ENCODE assay signal across 9 mouse cellular contexts in genomic region chr14:23529720-23530119, GRCm38 (mm10).
DNase-seq lines count a peak whose midpoint lies in the region; ATAC-seq and TF ChIP-seq lines count a peak whose summit lies in the region.
"Had no signal": no experiment of that assay in that cellular context is flagged by ENCODE, and none has a peak within 500 bp of the region (broad histone marks: within the 10 kb centered on the region; RNA-seq: fewer than 3 reads in every experiment).

No protein-coding gene starts in this region.

- peak; percentile 85 for TF ChIP-seq CTCF in E14TG2a.4 (conservative IDR thresholded peaks at IDR 0.05; ENCODE audit: low read length)
- TF ChIP-seq CTCF in liver, postnatal 0 days (IDR thresholded peaks at IDR 0.05; ENCODE audit: low read depth): peak; percentile 86

- no peaks in the 10 kb centered on the region for H3K4me1 ChIP-seq in forebrain, embryonic 14.5 days (ENCODE audit: control insufficient read depth, insufficient read depth, low read length)
- H3K4me1 ChIP-seq in forebrain, embryonic 13.5 days: no peaks in the 10 kb centered on the region
- H3K4me1 ChIP-seq in E14TG2a.4 (replicated peaks; ENCODE audit: low read depth, low read length): no peaks in the 10 kb centered on the region
- H3K4me1 ChIP-seq in liver, postnatal 0 days (ENCODE audit: insufficient read depth): no peaks in the 10 kb centered on the region
- H3K4me1 ChIP-seq: megakaryocyte, embryonic 14.5 days had no signal

- no peaks in the 10 kb centered on the region for H3K36me3 ChIP-seq in forebrain, embryonic 14.5 days (ENCODE audit: control insufficient read depth, insufficient read depth, low read length)
- no peaks in the 10 kb centered on the region for H3K36me3 ChIP-seq in forebrain, embryonic 13.5 days (ENCODE audit: poor library complexity, severe bottlenecking)
- H3K36me3 ChIP-seq in E14TG2a.4 (ENCODE audit: insufficient read depth, low read length): no peaks in the 10 kb centered on the region
- H3K36me3 ChIP-seq in liver, postnatal 0 days (replicated peaks; ENCODE audit: insufficient read depth, low read length): no peaks in the 10 kb centered on the region

- peak; percentile 83 for DNase-seq in forebrain, embryonic 14.5 days (ENCODE audit: low spot score)
- DNase-seq in c-Kit-positive CD71-positive TER-119-positive erythroid progenitor cells, embryonic 14.5 days (ENCODE audit: low spot score): peak; percentile 18
- DNase-seq in forelimb bud, embryonic 11.5 days (ENCODE audit: low read depth, low spot score): peak; percentile 82
- peak; percentile 73 for DNase-seq in kidney, postnatal 10 days
- peak; percentile 49 for DNase-seq in liver, postnatal 0 days
- peak; percentile 61 for DNase-seq in skeletal muscle tissue, adult 2 months (ENCODE audit: low read depth, low spot score)

- no peak for TF ChIP-seq EP300 in liver, postnatal 0 days (IDR thresholded peaks at IDR 0.05; ENCODE audit: low read depth)

- 9% methylated on average over 4 of the region's 4 CpGs for WGBS in forebrain, embryonic 14.5 days
- WGBS in forebrain, embryonic 13.5 days: 10% methylated on average over 4 of the region's 4 CpGs
- WGBS in liver, postnatal 0 days (ENCODE audit: insufficient replicate concordance): 7% methylated on average over 4 of the region's 4 CpGs

- no peak overlapping the region for H3K9ac ChIP-seq in forebrain, embryonic 14.5 days (ENCODE audit: low read length)
- H3K9ac ChIP-seq in forebrain, embryonic 13.5 days: no peak overlapping the region
- H3K9ac ChIP-seq in liver, postnatal 0 days (replicated peaks): no peak overlapping the region

- H3K4me3 ChIP-seq in forebrain, embryonic 14.5 days (ENCODE audit: low read depth, low read length): no peak overlapping the region
- no peak overlapping the region for H3K4me3 ChIP-seq in forebrain, embryonic 13.5 days
- H3K4me3 ChIP-seq in E14TG2a.4 (replicated peaks; ENCODE audit: low read length): no peak overlapping the region
- no peak overlapping the region for H3K4me3 ChIP-seq in liver, postnatal 0 days (ENCODE audit: low read depth, low read length)
- H3K4me3 ChIP-seq: megakaryocyte, embryonic 14.5 days had no signal

- no peaks in the 10 kb centered on the region for H3K27me3 ChIP-seq in forebrain, embryonic 14.5 days (replicated peaks; ENCODE audit: control insufficient read depth, insufficient read depth, low read length)
- no peaks in the 10 kb centered on the region for H3K27me3 ChIP-seq in forebrain, embryonic 13.5 days
- H3K27me3 ChIP-seq in E14TG2a.4 (ENCODE audit: insufficient read depth, low read length): no peaks in the 10 kb centered on the region
- no peaks in the 10 kb centered on the region for H3K27me3 ChIP-seq in liver, postnatal 0 days (ENCODE audit: insufficient read depth, low read length)
- H3K27me3 ChIP-seq: megakaryocyte, embryonic 14.5 days had no signal

- no peak overlapping the region for H3K4me2 ChIP-seq in forebrain, embryonic 14.5 days (ENCODE audit: low read length)
- H3K4me2 ChIP-seq in forebrain, embryonic 13.5 days: no peak overlapping the region
- H3K4me2 ChIP-seq in liver, postnatal 0 days (ENCODE audit: low read depth, low read length): no peak overlapping the region

- no peak overlapping the region for H3K27ac ChIP-seq in forebrain, embryonic 14.5 days (ENCODE audit: low read depth, low read length)
- H3K27ac ChIP-seq in forebrain, embryonic 13.5 days: no peak overlapping the region
- H3K27ac ChIP-seq in liver, postnatal 0 days (ENCODE audit: low read depth): no peak overlapping the region

- ATAC-seq in forebrain, embryonic 14.5 days: no peak
- no peak for ATAC-seq in forebrain, embryonic 13.5 days
- no peak for ATAC-seq in liver, postnatal 0 days

- no peaks in the 10 kb centered on the region for H3K9me3 ChIP-seq in forebrain, embryonic 14.5 days (replicated peaks; ENCODE audit: control insufficient read depth, low read length)
- H3K9me3 ChIP-seq in forebrain, embryonic 13.5 days (replicated peaks): no peaks in the 10 kb centered on the region
- peaks cover 30% of the 10 kb centered on the region for H3K9me3 ChIP-seq in E14TG2a.4 (ENCODE audit: low read length)
- no peaks in the 10 kb centered on the region for H3K9me3 ChIP-seq in liver, postnatal 0 days (ENCODE audit: low read length)

Comparison
In these comparisons a context has a peak if more than half of its experiments do, and no peak if none do; other contexts are left out.
1. DNase-seq: peak in every context shown above with its lines; median percentile 83 in forebrain, embryonic 14.5 days; 82 in forelimb bud, embryonic 11.5 days; 73 in kidney, postnatal 10 days; 61 in skeletal muscle tissue, adult 2 months; 49 in liver, postnatal 0 days; 18 in c-Kit-positive CD71-positive TER-119-positive erythroid progenitor cells, embryonic 14.5 days.